Mouse (Mus musculus): ENCODE data around the gene Tspan31.

Tspan31 gene

GRCm38 (mm10) chr10:127070190-127071121 lies at the start of gene Tspan31:
Tspan31 (minus strand) TSS chr10:127070264.
- peak in 1 of 2 experiments; percentile 52 for DNase-seq

- no peak for DNase-seq
These were observed 49.2 kb upstream of the Tspan31 start for GRCm38 (mm10) chr10:127119229-127119628.

- no peak for DNase-seq
These were observed 48.4 kb upstream of the Tspan31 start for GRCm38 (mm10) chr10:127118470-127118869.

GRCm38 (mm10) chr10:127115068-127115467 lies 45.0 kb upstream of the Tspan31 start:
- no peak for DNase-seq

GRCm38 (mm10) chr10:127114408-127114807 lies 44.3 kb upstream of the Tspan31 start:
- DNase-seq = no peak

- no peak for DNase-seq
These were observed 41.2 kb upstream of the Tspan31 start for GRCm38 (mm10) chr10:127111001-127111887.

- DNase-seq = no peak
These were observed 38.2 kb upstream of the Tspan31 start for GRCm38 (mm10) chr10:127108262-127108583.

GRCm38 (mm10) chr10:127107563-127108261 lies 37.6 kb upstream of the Tspan31 start:
- DNase-seq = peak; percentile 53 to 59

GRCm38 (mm10) chr10:127103631-127104030 lies 33.6 kb upstream of the Tspan31 start:
- DNase-seq = no peak

- no peak for DNase-seq
These were observed 31.1 kb upstream of the Tspan31 start for GRCm38 (mm10) chr10:127101151-127101550.

- DNase-seq = peak in 1 of 2 experiments; percentile 5
These were observed 30.4 kb upstream of the Tspan31 start for GRCm38 (mm10) chr10:127100414-127100813.

GRCm38 (mm10) chr10:127099868-127100267 lies 29.8 kb upstream of the Tspan31 start:
- DNase-seq = peak in 1 of 2 experiments; percentile 12

GRCm38 (mm10) chr10:127099191-127099590 lies 29.1 kb upstream of the Tspan31 start:
- DNase-seq = peak in 1 of 2 experiments; percentile 6

- DNase-seq = peak in 1 of 2 experiments; percentile 16
These were observed 28.4 kb upstream of the Tspan31 start for GRCm38 (mm10) chr10:127098514-127098913.

GRCm38 (mm10) chr10:127094382-127094802 lies 24.3 kb upstream of the Tspan31 start:
- DNase-seq = peak in 1 of 2 experiments; percentile 9

GRCm38 (mm10) chr10:127092742-127093141 lies 22.7 kb upstream of the Tspan31 start:
- DNase-seq = peak in 1 of 2 experiments; percentile 8

GRCm38 (mm10) chr10:127091507-127092396 lies 21.7 kb upstream of the Tspan31 start:
- peak in 1 of 2 experiments; percentile 44 for DNase-seq

- DNase-seq = peak in 1 of 2 experiments; percentile 12
These were observed 20.7 kb upstream of the Tspan31 start for GRCm38 (mm10) chr10:127090560-127091411.

- no peak for DNase-seq
These were observed 15.6 kb upstream of the Tspan31 start for GRCm38 (mm10) chr10:127085633-127086032.

GRCm38 (mm10) chr10:127085052-127085451 lies 15.0 kb upstream of the Tspan31 start:
- no peak for DNase-seq

GRCm38 (mm10) chr10:127083915-127084306 lies 13.8 kb upstream of the Tspan31 start:
- DNase-seq = no peak
